Mouse (Mus musculus) neural tube, embryonic 15.5 days (tissue): ENCODE data around the gene Usb1. TPM values are rescaled to one million over a fixed set of nuclear protein-coding genes. Genes with fewer than 3 reads are reported as not detected.

ENCODE experiments used
- ATAC-seq: fragments of 200-750 bp; cut with Nextera tagmentation; 2 replicates; pipeline ENCODE4 v1.8.0; 2017; ENCODE audit warnings: mild to moderate bottlenecking, moderate TSS enrichment, moderate library complexity; ENCODE audit not compliant: low FRiP score
- H3K27ac ChIP-seq: fragments of 300-500 bp; sonication (generic); replicated peaks from 2 replicates; pipeline ENCODE4 v1.5.1; 2015; ENCODE audit warnings: mild to moderate bottlenecking, inconsistent platforms
- H3K27me3 ChIP-seq: fragments of 300-500 bp; sonication (generic); replicated peaks from 2 replicates; pipeline ENCODE4 v1.6.1; 2015; ENCODE audit warnings: inconsistent platforms
- H3K36me3 ChIP-seq: fragments of 300-500 bp; sonication (generic); 2 replicates; pipeline ENCODE4 v1.6.1; 2015; ENCODE audit warnings: inconsistent platforms
- H3K4me1 ChIP-seq: fragments of 300-500 bp; sonication (generic); 2 replicates; pipeline ENCODE4 v1.6.1; 2015; ENCODE audit warnings: inconsistent platforms
- H3K4me2 ChIP-seq: fragments of 300-500 bp; sonication (generic); 2 replicates; pipeline ENCODE4 v1.6.1; 2015; ENCODE audit warnings: inconsistent platforms, mild to moderate bottlenecking, moderate library complexity
- H3K4me3 ChIP-seq: fragments of 300-500 bp; sonication (generic); replicated peaks from 2 replicates; pipeline ENCODE4 v1.5.1; 2015; ENCODE audit warnings: mild to moderate bottlenecking, inconsistent platforms
- H3K9ac ChIP-seq: fragments of 300-500 bp; sonication (generic); replicated peaks from 2 replicates; pipeline ENCODE4 v1.6.1; 2015; ENCODE audit warnings: mild to moderate bottlenecking, inconsistent platforms
- H3K9me3 ChIP-seq: fragments of 300-500 bp; sonication (generic); replicated peaks from 2 replicates; pipeline ENCODE4 v1.6.1; 2016; ENCODE audit warnings: inconsistent platforms
- WGBS: fragments of 180-500 bp; shearing (Covaris S2); methylation state at CpG from one replicate; pipeline ENCODE4 v1.1.7; 2015; ENCODE audit warnings: mixed read lengths; 5-methylcytosine and 5-hydroxymethylcytosine counted together
- polyA plus RNA-seq: library from polyadenylated mRNA; unstranded; fragments of >200 nt; fragmentation: Nextera tagmentation; extraction: Ambion mirVana; gene quantifications from 2 replicates; pipeline ENCODE4 v1.2.1, GENCODE M21; 2015

The Usb1 gene
- polyA plus RNA-seq, 1 experiment from 2014 or later = 30.1 TPM

- 65% methylated on average over 8 of the region's 8 CpGs for WGBS
- Histone ChIP-seq H3K36me3 (no peaks in the 10 kb centered on the region), H3K4me3 (no peak overlapping the region), H3K27ac (no peak overlapping the region), H3K4me2 (no peak overlapping the region), H3K4me1 (peaks cover 54% of the 10 kb centered on the region), H3K9me3 (no peaks in the 10 kb centered on the region), H3K27me3 (no peaks in the 10 kb centered on the region), H3K9ac (no peak overlapping the region)
- no peak for ATAC-seq
Measured at GRCm38 (mm10) chr8:95358550-95359411, 26.7 kb downstream of the Usb1 start.

GRCm38 (mm10) chr8:95360181-95361015, 28.3 kb downstream of the Usb1 start:
- H3K4me1 ChIP-seq = peaks cover 39% of the 10 kb centered on the region
- no peaks in the 10 kb centered on the region for H3K36me3 ChIP-seq
- ATAC-seq = no peak
- H3K4me3 ChIP-seq = no peak overlapping the region
- H3K9ac ChIP-seq = no peak overlapping the region
- H3K27ac ChIP-seq = no peak overlapping the region
- WGBS = 45% methylated on average over 7 of the region's 7 CpGs
- H3K27me3 ChIP-seq = no peaks in the 10 kb centered on the region
- H3K4me2 ChIP-seq = no peak overlapping the region
- no peaks in the 10 kb centered on the region for H3K9me3 ChIP-seq

- no peak overlapping the region for H3K9ac ChIP-seq
- peaks cover 36% of the 10 kb centered on the region for H3K4me1 ChIP-seq
- no peak overlapping the region for H3K27ac ChIP-seq
- no peaks in the 10 kb centered on the region for H3K9me3 ChIP-seq
- no peaks in the 10 kb centered on the region for H3K27me3 ChIP-seq
- ATAC-seq = no peak
- H3K4me2 ChIP-seq = no peak overlapping the region
- no peak overlapping the region for H3K4me3 ChIP-seq
- 97% methylated on average over 3 of the region's 3 CpGs for WGBS
- no peaks in the 10 kb centered on the region for H3K36me3 ChIP-seq
Measured at GRCm38 (mm10) chr8:95361016-95361341, 28.9 kb downstream of the Usb1 start.

- Histone ChIP-seq H3K4me2 (no peak overlapping the region), H3K36me3 (no peaks in the 10 kb centered on the region), H3K27ac (no peak overlapping the region), H3K4me1 (peaks cover 24% of the 10 kb centered on the region), H3K9me3 (no peaks in the 10 kb centered on the region), H3K4me3 (no peak overlapping the region), H3K27me3 (no peaks in the 10 kb centered on the region), H3K9ac (no peak overlapping the region)
- WGBS = 75% methylated on average over 6 of the region's 6 CpGs
- ATAC-seq = no peak
Measured at GRCm38 (mm10) chr8:95362272-95362671, 30.2 kb downstream of the Usb1 start.

GRCm38 (mm10) chr8:95363849-95364248, 31.8 kb downstream of the Usb1 start:
- Histone ChIP-seq H3K36me3 (peaks cover 11% of the 10 kb centered on the region; the same call in 1 of the 2 replicates), H3K4me3 (no peak overlapping the region), H3K4me2 (no peak overlapping the region), H3K27ac (no peak overlapping the region), H3K4me1 (peaks cover 23% of the 10 kb centered on the region), H3K9ac (no peak overlapping the region), H3K27me3 (no peaks in the 10 kb centered on the region), H3K9me3 (no peaks in the 10 kb centered on the region)
- 97% methylated on average over 2 of the region's 2 CpGs for WGBS
- no peak for ATAC-seq

GRCm38 (mm10) chr8:95369581-95370326, 37.7 kb downstream of the Usb1 start:
- Histone ChIP-seq H3K9ac (no peak overlapping the region), H3K36me3 (peaks cover 40% of the 10 kb centered on the region), H3K27ac (no peak overlapping the region), H3K4me3 (no peak overlapping the region), H3K4me1 (peaks cover 4% of the 10 kb centered on the region; the same call in 1 of the 2 replicates), H3K9me3 (no peaks in the 10 kb centered on the region), H3K4me2 (peak overlapping the region; percentile 23; the same call in 1 of the 2 replicates), H3K27me3 (no peaks in the 10 kb centered on the region)
- ATAC-seq = no peak
- WGBS = 58% methylated on average over 20 of the region's 20 CpGs

GRCm38 (mm10) chr8:95373389-95374002, 41.4 kb downstream of the Usb1 start:
- no peak overlapping the region for H3K4me3 ChIP-seq
- no peak overlapping the region for H3K4me2 ChIP-seq
- no peak for ATAC-seq
- H3K27ac ChIP-seq = no peak overlapping the region
- WGBS = 87% methylated on average over 12 of the region's 12 CpGs
- peaks cover 32% of the 10 kb centered on the region for H3K36me3 ChIP-seq
- H3K9ac ChIP-seq = no peak overlapping the region
- H3K9me3 ChIP-seq = no peaks in the 10 kb centered on the region
- H3K27me3 ChIP-seq = no peaks in the 10 kb centered on the region
- peaks cover 7% of the 10 kb centered on the region; the same call in 1 of the 2 replicates for H3K4me1 ChIP-seq

- Histone ChIP-seq H3K4me2 (no peak overlapping the region), H3K4me3 (no peak overlapping the region), H3K36me3 (peaks cover 24% of the 10 kb centered on the region), H3K9me3 (no peaks in the 10 kb centered on the region), H3K27ac (no peak overlapping the region), H3K27me3 (no peaks in the 10 kb centered on the region), H3K4me1 (peaks cover 4% of the 10 kb centered on the region; the same call in 1 of the 2 replicates), H3K9ac (no peak overlapping the region)
- 89% methylated on average over 3 of the region's 3 CpGs for WGBS
- ATAC-seq = no peak
Measured at GRCm38 (mm10) chr8:95374429-95374828, 42.3 kb downstream of the Usb1 start.

GRCm38 (mm10) chr8:95375374-95375930, 43.4 kb downstream of the Usb1 start:
- peak overlapping the region; percentile 29; the same call in 1 of the 2 replicates for H3K27ac ChIP-seq

GRCm38 (mm10) chr8:95376309-95376999, 44.4 kb downstream of the Usb1 start:
- no peak overlapping the region for H3K4me2 ChIP-seq
- H3K9ac ChIP-seq = no peak overlapping the region
- no peak overlapping the region for H3K4me3 ChIP-seq
- H3K36me3 ChIP-seq = peaks cover 10% of the 10 kb centered on the region; the same call in 1 of the 2 replicates
- 89% methylated on average over 12 of the region's 12 CpGs for WGBS
- no peak for ATAC-seq
- peaks cover 3% of the 10 kb centered on the region; the same call in 1 of the 2 replicates for H3K4me1 ChIP-seq
- no peaks in the 10 kb centered on the region for H3K9me3 ChIP-seq
- no peaks in the 10 kb centered on the region for H3K27me3 ChIP-seq
- peak overlapping the region; percentile 29; the same call in 1 of the 2 replicates for H3K27ac ChIP-seq

More at GRCm38 (mm10) chr8:95375374-95375930, 43.4 kb downstream of the Usb1 start:
- Histone ChIP-seq H3K4me2 (no peak overlapping the region), H3K4me3 (no peak overlapping the region), H3K36me3 (peaks cover 17% of the 10 kb centered on the region), H3K27me3 (no peaks in the 10 kb centered on the region), H3K9me3 (no peaks in the 10 kb centered on the region), H3K9ac (no peak overlapping the region), H3K4me1 (peaks cover 3% of the 10 kb centered on the region; the same call in 1 of the 2 replicates)
- ATAC-seq = no peak; the same call in 1 of the 2 replicates
- 85% methylated on average over 7 of the region's 7 CpGs for WGBS
